Mouse (Mus musculus): ENCODE data around the gene Rubcn.

Gene Rubcn

DNA sequence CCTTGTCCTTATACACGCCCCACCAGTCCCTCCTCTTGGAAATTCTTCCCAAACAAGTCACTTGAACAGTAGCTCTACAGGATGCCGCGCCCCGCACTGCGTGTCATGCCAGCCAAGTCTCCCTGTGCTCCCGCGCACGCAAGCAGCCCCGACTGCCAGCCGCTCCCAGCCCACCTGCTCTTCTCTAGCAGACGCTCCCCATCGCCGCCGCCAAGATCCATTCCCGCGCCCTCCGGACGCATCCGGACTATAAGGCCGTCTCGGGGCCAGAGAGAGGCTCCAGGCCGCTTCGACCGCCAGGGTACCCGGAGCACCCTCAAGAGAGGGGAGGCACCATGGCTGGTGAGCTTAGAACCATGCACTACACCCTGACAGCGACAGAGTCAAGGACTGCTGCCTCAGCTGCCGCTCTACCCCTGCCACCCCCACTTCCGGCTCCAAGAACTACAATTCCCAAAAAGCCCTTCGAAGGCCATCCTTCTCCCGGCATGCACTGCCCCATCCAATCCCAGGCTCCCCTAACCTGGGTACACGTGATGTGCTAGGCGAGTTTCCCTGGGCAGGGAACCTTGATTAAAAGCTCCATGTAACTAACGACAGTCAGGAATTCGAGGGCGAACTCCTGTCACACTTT is 9.5 kb downstream of the Rubcn start:
- DNase-seq = peak; percentile 85 to 90

DNA sequence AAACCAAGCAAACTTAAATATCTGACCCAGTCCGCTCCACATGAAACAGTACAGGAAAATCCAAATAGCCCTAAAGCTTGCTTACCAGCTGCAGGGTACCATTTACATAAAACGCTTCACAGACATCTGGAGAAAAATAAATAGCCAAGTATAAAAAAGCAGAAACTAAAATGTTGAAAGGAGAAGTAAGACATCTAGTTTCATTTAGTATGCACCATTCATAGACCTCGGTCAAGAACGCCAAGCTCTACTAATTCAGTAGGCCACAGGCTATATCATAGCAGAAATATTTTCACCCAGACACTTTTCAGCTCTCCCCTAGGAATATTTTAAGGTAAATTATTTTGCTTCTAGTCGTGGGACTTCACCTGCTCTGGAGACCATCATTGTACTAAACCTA is 10.9 kb downstream of the Rubcn start:
- DNase-seq = no peak

DNA sequence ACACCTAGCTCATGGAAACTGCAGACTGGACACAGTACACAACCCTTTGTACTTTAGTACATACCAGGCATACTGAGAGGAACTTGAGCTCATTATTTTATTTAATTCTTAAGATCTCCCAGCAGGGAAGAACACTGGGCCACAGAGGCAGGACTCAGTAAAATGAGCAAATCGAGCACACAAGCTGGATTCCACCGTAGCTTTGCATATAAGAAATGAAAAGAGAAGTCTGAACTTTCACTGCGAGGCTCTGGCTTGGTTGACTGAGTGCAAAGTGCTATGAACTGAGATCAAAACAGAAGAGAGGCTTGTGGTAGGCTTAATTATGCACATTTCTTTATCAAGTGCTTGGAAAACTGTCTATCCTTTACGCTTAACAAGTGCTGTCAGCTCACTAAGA is 12.2 kb downstream of the Rubcn start:
- no peak for DNase-seq

DNA sequence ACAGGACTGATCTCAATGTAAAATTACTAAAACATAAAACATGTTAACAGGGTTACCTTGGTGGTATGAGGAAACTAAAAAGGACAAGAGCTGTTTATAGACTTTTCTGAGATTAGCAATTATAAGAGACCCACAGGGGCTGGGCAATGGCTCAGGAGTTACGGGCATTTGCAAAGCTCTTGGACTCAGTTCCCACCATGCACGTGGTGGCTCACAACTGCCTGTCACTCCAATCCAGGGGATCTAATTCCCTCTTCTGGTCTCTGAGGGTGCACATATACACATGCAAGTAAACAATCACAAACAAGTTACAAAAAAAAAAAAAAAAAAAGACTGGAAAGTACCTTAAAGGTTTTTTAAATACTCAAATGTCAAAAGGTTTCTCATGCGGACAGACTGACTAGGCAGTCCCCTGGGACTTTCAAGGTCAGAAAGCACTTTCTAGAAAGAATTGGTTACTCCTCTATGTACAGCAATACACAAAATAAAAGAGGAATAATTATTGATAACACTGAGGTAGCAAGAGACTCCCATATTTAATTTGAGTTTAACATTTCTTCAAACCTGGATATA is 15.7 kb downstream of the Rubcn start:
- DNase-seq = no peak

DNA sequence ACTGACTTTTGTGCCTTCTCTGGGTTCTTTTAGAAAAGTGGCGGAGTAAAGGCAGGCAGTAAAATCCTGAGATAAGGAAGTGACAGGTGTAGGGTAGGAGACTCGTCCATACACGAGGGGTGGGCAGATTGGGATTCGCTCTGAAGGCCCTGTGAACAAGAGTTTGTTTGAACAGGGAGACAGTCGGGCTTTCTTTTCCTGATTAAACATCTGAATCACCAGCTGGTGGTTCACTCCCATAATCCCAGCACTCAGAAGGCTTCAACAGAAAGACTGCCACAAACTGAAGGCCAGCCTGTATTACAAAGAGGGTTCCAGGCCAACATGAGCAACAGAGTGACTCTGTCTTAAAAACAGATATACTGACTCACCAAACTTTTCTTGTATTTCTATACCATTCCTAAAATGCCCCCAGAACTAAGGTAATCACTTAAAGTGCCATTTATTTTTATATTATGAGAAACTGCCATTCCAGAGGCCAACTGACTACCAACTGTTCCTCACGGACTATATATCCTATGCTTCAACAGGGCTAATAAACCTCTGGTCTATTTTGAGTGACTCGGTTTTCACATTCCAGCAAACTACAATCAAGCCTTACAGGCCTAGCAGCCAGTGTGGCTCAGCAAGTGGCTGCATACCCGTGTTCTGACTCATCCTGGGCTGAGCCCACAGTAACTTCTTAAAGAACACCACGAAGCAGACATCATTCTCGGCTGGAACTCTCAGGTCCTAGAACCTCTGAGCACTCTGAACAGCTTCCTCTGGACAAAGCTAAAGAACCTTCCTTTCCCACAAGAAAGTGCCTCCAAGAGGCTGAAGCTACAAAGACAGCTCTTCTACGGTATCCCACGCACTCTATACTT is 18.6 kb downstream of the Rubcn start:
- DNase-seq = no peak

DNA sequence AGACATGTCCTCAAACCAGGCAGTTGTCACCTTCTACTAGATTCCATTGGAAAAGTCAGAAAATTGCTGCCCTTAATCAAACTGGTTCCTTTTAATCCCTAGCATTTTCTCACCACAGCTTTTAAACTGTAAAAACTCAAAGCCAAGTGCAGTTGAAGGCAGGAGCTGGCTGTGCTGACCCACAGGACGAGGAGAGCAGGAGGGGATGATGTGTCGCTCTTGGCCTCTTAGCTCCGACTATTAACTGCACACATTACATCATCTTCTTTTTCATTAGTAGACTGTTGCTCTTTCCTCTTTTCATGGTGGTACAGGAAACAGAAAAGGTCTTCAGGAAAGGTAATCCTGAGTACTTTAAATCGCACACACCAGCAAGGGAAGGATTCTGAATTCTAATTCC is 19.2 kb downstream of the Rubcn start:
- no peak for DNase-seq

DNA sequence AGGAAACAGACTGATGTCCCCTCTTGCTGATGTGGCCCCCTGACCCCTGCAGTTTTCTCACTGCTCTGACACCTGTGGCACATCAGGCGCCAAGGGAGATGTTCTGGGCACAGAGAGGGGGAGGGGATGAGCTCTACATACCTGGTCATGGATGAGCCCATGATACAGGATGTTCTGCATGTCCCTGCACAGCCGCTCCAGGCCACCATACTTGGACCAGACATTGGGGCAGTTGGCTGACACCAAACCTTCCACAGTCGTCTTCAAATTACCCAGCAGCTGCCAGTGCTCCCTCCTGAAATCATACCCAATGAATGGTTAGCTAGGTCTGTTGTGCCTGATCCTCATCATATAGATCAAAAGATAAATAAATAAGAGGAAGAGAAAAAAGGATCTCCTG is 20.8 kb downstream of the Rubcn start:
- no peak for DNase-seq

DNA sequence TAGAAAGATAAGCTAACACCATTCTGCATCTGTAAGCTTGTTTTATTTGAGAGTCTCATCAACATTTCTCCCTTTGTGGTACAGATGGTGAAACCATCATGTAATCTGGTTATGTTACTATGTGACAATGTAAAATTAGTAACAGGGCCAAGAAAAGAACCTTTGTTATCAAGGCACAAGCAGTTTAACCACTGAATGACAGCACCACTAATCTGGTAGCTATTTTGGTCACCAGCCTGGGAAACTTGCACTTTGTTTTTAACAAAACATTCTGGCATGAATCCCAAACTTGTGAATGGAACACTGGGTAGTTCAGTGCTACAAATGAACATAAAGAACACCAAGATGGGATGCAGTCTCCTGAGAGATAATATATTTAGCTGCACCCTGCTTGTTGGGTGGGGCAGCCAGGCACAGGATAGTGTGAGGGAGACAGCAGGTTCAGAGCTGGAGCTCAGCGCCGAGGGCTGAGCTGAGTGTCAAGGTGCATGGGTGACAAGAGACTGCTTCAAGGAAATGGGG is 23.5 kb downstream of the Rubcn start:
- DNase-seq = no peak

DNA sequence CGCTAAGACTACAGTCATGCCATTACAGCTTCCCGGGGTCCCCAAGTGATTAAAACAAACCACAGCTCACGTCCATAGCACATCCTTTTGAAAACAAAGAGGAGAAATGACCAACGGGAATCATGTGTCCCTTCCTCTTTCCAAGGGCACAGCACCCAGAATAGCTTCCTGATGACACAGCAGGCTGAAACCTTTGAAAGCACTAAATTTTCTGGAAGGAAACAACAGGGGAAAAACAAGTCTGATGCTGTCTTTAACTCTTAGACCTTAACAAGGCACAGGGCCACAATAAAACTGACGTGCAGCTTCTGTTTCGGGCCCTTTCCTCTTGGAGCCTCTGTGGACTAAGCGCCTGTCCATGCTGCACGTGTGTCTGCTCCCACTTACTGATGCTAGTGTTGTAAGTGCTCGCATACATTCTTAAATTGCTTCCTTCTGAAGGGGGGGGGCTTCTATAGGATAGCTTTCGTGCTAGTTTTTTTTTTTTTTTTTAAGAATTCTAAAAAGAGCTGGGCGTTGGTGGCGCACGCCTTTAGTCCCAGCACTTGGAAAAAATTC is 24.0 kb downstream of the Rubcn start:
- DNase-seq = no peak

DNA sequence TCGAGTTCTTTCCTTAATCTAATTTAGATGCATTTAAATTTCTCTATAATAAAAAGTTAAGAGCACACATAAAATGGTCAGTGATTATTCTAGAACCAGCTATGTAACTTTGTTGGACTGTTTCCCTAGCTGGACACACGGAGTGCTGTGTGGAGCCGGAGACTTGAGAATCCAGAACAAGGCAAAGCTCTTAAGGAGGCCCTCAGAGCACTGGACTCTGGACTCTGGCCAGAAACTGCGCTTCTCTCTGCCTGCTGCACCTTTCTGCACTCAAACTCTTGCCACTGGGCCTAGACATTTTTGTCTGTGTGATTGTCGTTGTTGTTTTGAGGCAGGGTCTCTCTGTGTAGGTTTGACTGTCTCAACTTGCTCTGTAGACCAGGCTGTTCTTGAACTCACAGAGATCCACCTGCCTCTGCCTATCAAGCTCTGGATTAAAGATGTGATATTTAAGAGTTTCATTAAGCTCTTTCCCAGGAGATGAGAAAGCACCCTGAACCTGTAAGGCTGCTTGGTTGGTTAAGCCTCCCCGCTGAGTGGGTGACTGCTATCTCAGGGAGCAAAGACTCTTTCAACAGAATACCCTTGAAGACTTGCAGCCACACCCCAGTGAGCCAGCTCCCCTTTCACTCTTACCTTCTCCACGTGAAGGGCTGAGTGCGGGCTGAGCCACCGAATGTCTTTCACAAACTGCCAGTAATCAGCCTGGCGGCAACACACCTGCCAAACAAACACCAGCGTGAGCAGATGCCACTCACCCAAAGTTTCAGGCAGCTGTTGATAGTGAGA is 28.3 kb downstream of the Rubcn start:
- no peak for DNase-seq

DNA sequence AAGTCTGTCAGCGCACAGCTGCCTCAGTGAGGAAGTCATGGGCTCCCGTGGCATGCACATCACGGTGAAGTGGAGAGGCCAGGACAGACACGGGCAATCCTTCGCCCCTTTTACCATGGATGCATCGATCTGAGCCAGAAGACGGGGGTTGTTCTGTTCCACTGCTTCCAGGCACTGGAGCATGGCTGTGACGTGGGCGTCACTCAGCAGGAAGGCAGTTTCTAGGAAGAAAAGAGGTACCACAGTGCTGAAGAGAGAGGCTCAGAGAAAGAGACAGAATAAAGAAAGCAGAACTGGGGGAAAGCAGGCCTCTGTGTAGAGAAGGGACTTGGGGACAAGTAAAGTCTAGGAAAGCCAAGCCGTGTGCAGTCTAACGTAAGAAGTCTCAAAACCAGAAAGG is 30.5 kb downstream of the Rubcn start:
- DNase-seq = no peak

DNA sequence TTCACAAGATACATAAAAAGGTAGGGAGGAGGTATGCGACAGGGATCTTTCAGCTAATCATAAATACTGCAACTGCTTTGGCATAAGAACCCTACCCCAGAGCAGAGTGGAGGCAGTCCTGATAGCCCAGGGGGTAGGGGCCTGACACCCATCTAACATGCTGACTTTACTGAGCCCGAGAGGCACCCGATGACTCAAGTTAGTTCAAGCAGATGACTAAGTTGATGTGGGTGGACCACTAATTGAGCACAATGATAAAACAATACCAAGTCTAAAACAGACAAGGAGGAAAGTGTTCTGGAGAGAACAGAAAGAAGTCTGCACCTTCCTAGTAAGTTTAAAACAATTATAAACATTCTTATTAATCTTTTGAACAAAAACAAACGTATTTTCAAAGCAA is 46.1 kb downstream of the Rubcn start:
- no peak for DNase-seq

DNA sequence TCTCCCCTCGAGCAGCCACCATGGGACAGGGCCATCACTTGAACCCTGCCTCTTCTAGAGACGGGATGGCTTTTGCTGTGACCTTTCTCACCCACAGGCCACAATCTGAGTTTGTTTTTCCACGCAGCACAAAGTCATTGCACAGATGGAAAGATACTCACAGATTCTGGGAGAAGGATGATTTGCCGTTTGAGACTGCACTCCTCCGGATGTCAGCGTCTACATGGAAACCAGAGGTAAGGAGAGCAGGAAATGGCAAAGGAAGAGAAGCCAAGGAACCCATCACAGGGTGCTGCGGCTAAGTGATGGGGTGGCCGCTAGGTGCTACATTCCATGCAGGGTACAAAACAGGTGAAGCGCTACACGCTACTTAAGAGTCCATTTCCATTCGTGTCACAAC is 48.5 kb downstream of the Rubcn start:
- no peak for DNase-seq

DNA sequence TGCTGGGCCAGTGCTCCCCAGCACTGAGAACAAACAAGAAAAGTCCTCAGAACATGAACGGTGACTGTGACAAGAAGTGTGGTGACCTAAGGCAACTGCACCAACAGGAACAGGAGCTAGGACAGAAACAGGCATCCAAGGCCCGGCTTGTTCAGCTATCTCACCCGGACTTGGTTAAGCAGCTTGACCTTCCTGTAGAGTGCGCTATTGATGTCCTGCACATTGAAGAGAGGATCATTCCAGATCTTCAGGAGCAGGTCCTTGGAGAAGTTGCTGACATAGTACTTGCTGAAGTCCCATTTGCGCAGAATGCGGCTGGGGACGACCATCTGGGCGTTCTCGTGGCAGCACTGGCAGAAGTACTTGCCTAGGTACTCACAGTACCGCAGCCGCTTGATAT is 51.0 kb downstream of the Rubcn start:
- DNase-seq = no peak

DNA sequence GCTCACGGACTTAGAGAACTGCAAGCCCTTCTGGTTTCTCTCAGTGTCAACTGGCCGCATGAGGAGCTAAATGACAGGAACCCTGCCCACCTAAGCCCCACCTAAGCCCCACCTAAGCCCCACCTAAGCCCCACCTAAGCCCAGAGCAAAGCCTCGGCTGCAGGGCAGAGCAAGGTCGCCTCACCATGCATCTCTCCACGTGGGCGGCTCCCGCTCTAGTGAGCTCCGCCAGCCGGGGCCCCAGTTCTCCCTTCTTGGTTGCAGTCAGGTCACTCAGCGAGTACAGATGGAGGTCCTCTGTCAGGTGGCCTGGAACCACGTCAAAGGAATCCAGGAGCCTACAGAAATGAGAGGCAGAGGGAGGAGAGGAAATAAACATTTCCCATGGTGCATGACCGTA is 52.2 kb downstream of the Rubcn start:
- DNase-seq = no peak

DNA sequence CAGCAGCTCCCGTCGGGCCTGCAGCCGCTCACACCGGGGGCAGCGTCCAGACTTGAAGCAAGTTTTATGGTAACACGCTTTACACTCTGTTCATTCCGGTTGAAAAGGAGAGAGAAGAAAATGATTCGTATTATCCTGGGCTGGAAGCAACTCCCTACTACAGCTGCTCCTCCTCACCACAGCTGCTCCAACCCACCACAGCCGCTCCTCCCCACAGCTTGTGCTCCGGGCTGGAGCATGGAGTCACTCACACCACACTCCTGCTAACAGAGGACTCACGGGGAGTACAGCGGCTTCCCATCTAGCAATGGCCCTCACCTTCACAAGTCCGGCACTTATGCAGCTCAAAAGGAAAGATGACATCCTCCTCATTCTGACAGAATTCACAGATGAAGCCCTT is 53.5 kb downstream of the Rubcn start:
- DNase-seq = no peak

DNA sequence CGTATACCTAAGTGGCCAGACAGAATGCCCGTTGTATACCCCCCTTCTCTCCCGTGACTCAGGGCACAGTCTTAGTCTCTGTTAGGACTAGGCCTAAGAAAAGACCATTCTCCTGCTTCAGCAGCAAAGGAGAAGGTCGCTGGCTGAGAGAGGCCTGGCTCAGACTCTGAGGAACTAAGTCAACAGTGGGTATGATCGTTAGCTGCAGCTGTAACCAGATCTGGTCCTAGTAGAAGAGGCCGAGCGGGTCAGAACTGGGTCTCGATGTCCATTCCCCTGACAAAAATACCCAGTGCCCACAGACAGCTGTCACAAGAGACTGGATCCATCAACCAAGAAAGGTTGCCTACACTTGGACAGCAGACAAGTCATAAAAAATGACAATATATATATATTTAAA is 54.1 kb downstream of the Rubcn start:
- no peak for DNase-seq

DNA sequence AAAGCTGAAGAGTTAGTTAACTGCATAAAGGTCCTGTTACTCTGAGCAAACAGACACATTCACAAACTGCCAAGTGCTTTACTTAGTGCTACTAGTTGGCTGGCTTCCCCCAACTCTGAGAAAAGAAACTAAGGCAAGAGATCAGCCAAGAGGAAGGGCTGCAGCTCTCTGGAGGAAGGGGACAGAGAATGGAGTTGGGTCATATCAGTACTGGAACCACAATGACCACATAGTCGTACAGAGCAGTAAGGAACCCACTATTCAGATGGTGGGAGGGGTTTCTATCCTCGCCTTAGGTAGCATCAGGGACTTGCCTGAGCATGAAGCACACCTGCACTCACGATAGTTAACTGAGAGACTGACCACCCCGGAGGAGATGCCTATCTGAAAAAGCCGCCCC is 54.7 kb downstream of the Rubcn start:
- no peak for DNase-seq

DNA sequence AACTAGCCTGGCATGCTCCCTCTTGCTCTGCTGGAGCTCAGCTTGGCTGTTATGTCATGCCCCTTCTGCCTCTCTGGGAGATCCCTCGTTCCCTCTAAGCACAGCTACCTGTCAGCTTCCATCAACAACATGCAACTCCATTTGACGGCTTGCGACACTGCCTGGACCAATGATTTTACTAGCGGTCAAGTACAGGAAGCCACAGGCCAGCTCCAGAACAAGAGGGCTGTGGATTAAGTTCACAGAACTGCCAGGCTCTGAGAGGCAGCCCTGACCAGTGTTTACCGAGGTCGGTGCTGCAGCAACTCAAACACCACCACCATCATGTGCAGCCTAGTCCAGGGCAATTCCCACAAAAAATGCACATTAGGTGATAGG is 55.1 kb downstream of the Rubcn start:
- DNase-seq = no peak

DNA sequence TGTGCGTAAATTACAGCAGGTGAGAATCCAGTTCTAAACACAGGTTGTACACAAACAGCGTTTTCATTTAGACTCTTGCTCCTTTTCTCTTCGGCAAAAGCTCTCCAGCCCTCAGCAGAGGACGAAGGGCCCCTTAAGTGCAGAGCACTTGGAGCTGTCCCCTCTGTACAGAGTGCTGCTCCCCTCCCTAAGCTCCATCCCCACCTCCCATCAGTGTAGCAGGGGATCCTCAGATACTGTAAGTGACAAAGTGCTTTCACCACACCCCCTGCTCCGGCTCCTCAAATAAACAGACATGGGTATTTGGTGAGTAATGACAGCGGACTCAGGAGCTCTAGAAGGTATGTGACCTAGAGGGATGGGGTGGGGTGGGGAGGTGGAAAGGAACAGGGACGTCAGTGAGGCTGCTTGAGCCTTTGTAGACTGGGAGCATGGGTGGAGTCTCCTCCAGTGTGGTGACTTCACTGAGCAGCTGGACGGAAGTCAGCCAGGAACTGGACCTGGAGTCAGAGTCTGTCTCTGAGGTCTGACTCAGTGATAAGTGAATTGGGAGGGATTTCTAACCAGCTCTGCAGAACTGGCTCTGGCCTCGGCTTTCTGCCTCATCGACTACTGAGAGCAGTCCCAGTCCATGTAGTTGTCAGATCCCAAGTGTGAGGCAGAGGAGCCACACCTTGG is 55.7 kb downstream of the Rubcn start:
- DNase-seq = no peak

DNA sequence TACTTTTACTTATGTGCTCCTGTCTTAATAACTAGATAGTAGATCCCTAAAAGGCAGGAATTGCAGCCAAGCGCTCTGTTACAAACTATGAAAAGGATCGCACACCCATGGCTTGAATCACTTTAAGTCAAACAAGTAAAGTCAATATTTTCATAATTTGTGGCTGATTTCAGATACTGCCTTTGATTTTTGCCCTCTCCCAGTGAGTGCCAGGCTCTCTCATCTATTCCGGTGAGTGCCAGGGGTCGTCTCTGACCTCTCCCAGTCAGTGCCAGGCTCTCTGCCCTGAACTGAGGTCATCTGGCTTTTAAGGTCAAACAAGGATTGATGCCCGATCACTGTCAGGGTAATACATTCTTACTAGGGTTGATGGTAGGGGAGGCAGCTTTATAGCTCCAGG is 59.1 kb downstream of the Rubcn start:
- no peak for DNase-seq

DNA sequence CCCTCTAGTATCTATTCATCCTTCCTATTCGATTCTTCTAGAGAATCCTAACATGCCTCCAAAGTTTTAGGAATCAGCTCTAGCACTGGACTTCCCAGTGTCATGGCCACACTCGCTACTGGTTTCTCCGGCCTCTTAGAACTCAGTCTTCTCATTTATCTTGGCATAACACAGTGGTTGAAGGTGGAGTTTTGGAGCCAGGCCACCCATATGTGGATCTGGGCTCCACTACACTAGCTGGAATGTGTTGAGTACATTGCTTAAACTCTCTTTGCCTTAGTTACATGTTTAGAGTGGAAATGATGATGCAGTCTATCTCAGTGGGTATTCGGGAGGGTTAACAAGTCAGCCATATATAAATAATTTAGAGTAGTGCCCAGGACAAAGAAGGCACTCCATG is 59.5 kb downstream of the Rubcn start:
- DNase-seq = no peak
